Mouse (Mus musculus): ENCODE results near the gene S100a5. TPM values are rescaled to one million over a fixed set of nuclear protein-coding genes. Genes with fewer than 3 reads are reported as not detected.

Gene S100a5
- polyA plus RNA-seq, 1 experiment from 2014 or later = not detected

GRCm38 (mm10) chr3:90631984-90632383 lies 23.7 kb downstream of the S100a5 start:
- Histone ChIP-seq H3K36me3 (no peaks in the 10 kb centered on the region), H3K27me3 (no peaks in the 10 kb centered on the region), H3K4me2 (no peak overlapping the region), H3K4me1 (replicated peaks) (no peaks in the 10 kb centered on the region), H3K9ac (no peak overlapping the region), H3K4me3 (no peak overlapping the region), H3K27ac (no peak overlapping the region), H3K9me3 (no peaks in the 10 kb centered on the region)
- WGBS = 81% methylated on average over 2 of the region's 2 CpGs
- no peak for ATAC-seq (ENCODE audit: low FRiP score)

GRCm38 (mm10) chr3:90638511-90639275 lies 30.4 kb downstream of the S100a5 start:
- Histone ChIP-seq H3K27ac (no peak overlapping the region), H3K9me3 (no peaks in the 10 kb centered on the region), H3K4me1 (replicated peaks) (no peaks in the 10 kb centered on the region), H3K4me3 (no peak overlapping the region), H3K4me2 (no peak overlapping the region), H3K27me3 (no peaks in the 10 kb centered on the region), H3K9ac (no peak overlapping the region), H3K36me3 (no peaks in the 10 kb centered on the region)
- no peak for ATAC-seq (ENCODE audit: low FRiP score)
- WGBS = 79% methylated on average over 1 of the region's 1 CpGs

GRCm38 (mm10) chr3:90639511-90640154 lies 31.3 kb downstream of the S100a5 start:
- no peaks in the 10 kb centered on the region for H3K27me3 ChIP-seq
- H3K36me3 ChIP-seq = no peaks in the 10 kb centered on the region
- H3K9me3 ChIP-seq = no peaks in the 10 kb centered on the region
- no peak overlapping the region for H3K9ac ChIP-seq
- 54% methylated on average over 7 of the region's 7 CpGs for WGBS
- H3K27ac ChIP-seq = no peak overlapping the region
- no peak overlapping the region for H3K4me2 ChIP-seq
- no peak overlapping the region for H3K4me3 ChIP-seq
- H3K4me1 ChIP-seq (replicated peaks) = no peaks in the 10 kb centered on the region
- no peak for ATAC-seq (ENCODE audit: low FRiP score)

- H3K27ac ChIP-seq = no peak overlapping the region
- ATAC-seq (ENCODE audit: low FRiP score) = no peak
- H3K4me1 ChIP-seq (replicated peaks) = no peaks in the 10 kb centered on the region
- H3K4me2 ChIP-seq = no peak overlapping the region
- no peak overlapping the region for H3K9ac ChIP-seq
- H3K4me3 ChIP-seq = no peak overlapping the region
- H3K27me3 ChIP-seq = no peaks in the 10 kb centered on the region
- WGBS = 86% methylated on average over 7 of the region's 7 CpGs
- H3K9me3 ChIP-seq = no peaks in the 10 kb centered on the region
- H3K36me3 ChIP-seq = no peaks in the 10 kb centered on the region
Observed at GRCm38 (mm10) chr3:90640981-90641380, 32.7 kb downstream of the S100a5 start.

- no peaks in the 10 kb centered on the region for H3K9me3 ChIP-seq
- ATAC-seq (ENCODE audit: low FRiP score) = no peak
Observed at GRCm38 (mm10) chr3:90644220-90644619, 35.9 kb downstream of the S100a5 start.

GRCm38 (mm10) chr3:90647291-90647690 lies 39.0 kb downstream of the S100a5 start:
- H3K27ac ChIP-seq = no peak overlapping the region
- no peak overlapping the region for H3K4me3 ChIP-seq
- no peaks in the 10 kb centered on the region for H3K36me3 ChIP-seq
- H3K9me3 ChIP-seq = no peaks in the 10 kb centered on the region
- H3K27me3 ChIP-seq = no peaks in the 10 kb centered on the region
- H3K9ac ChIP-seq = no peak overlapping the region
- no peak for ATAC-seq (ENCODE audit: low FRiP score)
- no peaks in the 10 kb centered on the region for H3K4me1 ChIP-seq (replicated peaks)
- H3K4me2 ChIP-seq = no peak overlapping the region
- 91% methylated on average over 1 of the region's 1 CpGs for WGBS

More at GRCm38 (mm10) chr3:90644220-90644619, 35.9 kb downstream of the S100a5 start:
- H3K36me3 ChIP-seq = no peaks in the 10 kb centered on the region
- 51% methylated on average over 3 of the region's 3 CpGs for WGBS
- no peaks in the 10 kb centered on the region for H3K27me3 ChIP-seq
- no peak overlapping the region for H3K9ac ChIP-seq
- no peak overlapping the region for H3K4me2 ChIP-seq
- no peaks in the 10 kb centered on the region for H3K4me1 ChIP-seq (replicated peaks)
- H3K4me3 ChIP-seq = no peak overlapping the region
- H3K27ac ChIP-seq = no peak overlapping the region

- H3K27ac ChIP-seq = no peak overlapping the region
- no peak overlapping the region for H3K4me3 ChIP-seq
- H3K36me3 ChIP-seq = no peaks in the 10 kb centered on the region
- no peak for ATAC-seq (ENCODE audit: low FRiP score)
- H3K9ac ChIP-seq = no peak overlapping the region
- H3K9me3 ChIP-seq = no peaks in the 10 kb centered on the region
- no peaks in the 10 kb centered on the region for H3K4me1 ChIP-seq (replicated peaks)
- H3K27me3 ChIP-seq = 0 out of 2 replicates have a peak, but pooled peaks cover 1% of the 10 kb centered on the region
- H3K4me2 ChIP-seq = no peak overlapping the region
Observed at GRCm38 (mm10) chr3:90648981-90649380, 40.7 kb downstream of the S100a5 start.

- H3K36me3 ChIP-seq = no peaks in the 10 kb centered on the region
- no peak overlapping the region for H3K9ac ChIP-seq
- H3K27me3 ChIP-seq = 0 out of 2 replicates have a peak, but pooled peaks cover 5% of the 10 kb centered on the region
- no peak overlapping the region for H3K27ac ChIP-seq
- no peak overlapping the region for H3K4me3 ChIP-seq
- no peaks in the 10 kb centered on the region for H3K9me3 ChIP-seq
- H3K4me1 ChIP-seq (replicated peaks) = no peaks in the 10 kb centered on the region
- ATAC-seq (ENCODE audit: low FRiP score) = no peak
- 94% methylated on average over 2 of the region's 2 CpGs for WGBS
- no peak overlapping the region for H3K4me2 ChIP-seq
Observed at GRCm38 (mm10) chr3:90649832-90650231, 41.5 kb downstream of the S100a5 start.

GRCm38 (mm10) chr3:90652878-90653508 lies 44.7 kb downstream of the S100a5 start:
- WGBS = 40% methylated on average over 5 of the region's 5 CpGs
- ATAC-seq (ENCODE audit: low FRiP score) = peak; percentile 83

GRCm38 (mm10) chr3:90653717-90654116 lies 45.4 kb downstream of the S100a5 start, which contains the start of gene S100a7a:
Gene S100a7a, plus strand, starts transcription at chr3:90654017.
- H3K9ac ChIP-seq = no peak within 1 kb of the TSS
- H3K4me1 ChIP-seq (replicated peaks) = no peaks in the 10 kb centered on the region
- H3K27me3 ChIP-seq = 0 out of 2 replicates have a peak, but pooled peaks cover 5% of the 10 kb centered on the region
- H3K36me3 ChIP-seq = no peaks in the 10 kb centered on the region
- no peak within 1 kb of the TSS for H3K4me3 ChIP-seq
- ATAC-seq (ENCODE audit: low FRiP score) = no peak
- H3K27ac ChIP-seq = no peak within 1 kb of the TSS
- no peak within 1 kb of the TSS for H3K4me2 ChIP-seq
- H3K9me3 ChIP-seq = no peaks in the 10 kb centered on the region

More at GRCm38 (mm10) chr3:90652878-90653508, 44.7 kb downstream of the S100a5 start:
- Histone ChIP-seq H3K36me3 (no peaks in the 10 kb centered on the region), H3K27ac (no peak overlapping the region), H3K9me3 (no peaks in the 10 kb centered on the region), H3K9ac (no peak overlapping the region), H3K4me3 (no peak overlapping the region), H3K4me2 (no peak overlapping the region), H3K4me1 (replicated peaks) (no peaks in the 10 kb centered on the region), H3K27me3 (0 out of 2 replicates have a peak, but pooled peaks cover 5% of the 10 kb centered on the region)

GRCm38 (mm10) chr3:90657405-90657804 lies 49.1 kb downstream of the S100a5 start:
- WGBS = 78% methylated on average over 4 of the region's 4 CpGs
- H3K36me3 ChIP-seq = no peaks in the 10 kb centered on the region

GRCm38 (mm10) chr3:90659364-90660044 lies 51.2 kb downstream of the S100a5 start:
- H3K4me3 ChIP-seq = no peak overlapping the region
- H3K27ac ChIP-seq = no peak overlapping the region
- H3K4me2 ChIP-seq = no peak overlapping the region
- H3K36me3 ChIP-seq = no peaks in the 10 kb centered on the region
- no peak overlapping the region for H3K9ac ChIP-seq
- no peaks in the 10 kb centered on the region for H3K27me3 ChIP-seq
- no peak for ATAC-seq (ENCODE audit: low FRiP score)
- no peaks in the 10 kb centered on the region for H3K9me3 ChIP-seq
- H3K4me1 ChIP-seq (replicated peaks) = no peaks in the 10 kb centered on the region

More at GRCm38 (mm10) chr3:90657405-90657804, 49.1 kb downstream of the S100a5 start:
- no peak for ATAC-seq (ENCODE audit: low FRiP score)
- Histone ChIP-seq H3K27ac (no peak overlapping the region), H3K9me3 (no peaks in the 10 kb centered on the region), H3K4me1 (replicated peaks) (no peaks in the 10 kb centered on the region), H3K4me3 (no peak overlapping the region), H3K4me2 (no peak overlapping the region), H3K9ac (no peak overlapping the region), H3K27me3 (0 out of 2 replicates have a peak, but pooled peaks cover 5% of the 10 kb centered on the region)

Data from hindbrain, embryonic 13.5 days (tissue).